Mouse (Mus musculus): ENCODE measurements at regions not wholly inside any gene's neighbourhood (a gene's known extent, or its start where the extent isn't known, plus 50 kb on each side); places are given as distances from the start of the nearest gene placed in this dataset.

GRCm38 (mm10) chr9:85134900-85135299, 177.7 kb upstream of the Gm11114 start:
- TF ChIP-seq CTCF (IDR thresholded peaks at IDR 0.05; ENCODE audit: insufficient read depth, low read length), result no peak
- TF ChIP-seq POLR2A (IDR thresholded peaks at IDR 0.05; ENCODE audit: borderline replicate concordance, extremely low read depth, low read depth, low read length), result no peak
